Mouse (Mus musculus): Measurements from ENCODE around the gene Etl4.

DNA sequence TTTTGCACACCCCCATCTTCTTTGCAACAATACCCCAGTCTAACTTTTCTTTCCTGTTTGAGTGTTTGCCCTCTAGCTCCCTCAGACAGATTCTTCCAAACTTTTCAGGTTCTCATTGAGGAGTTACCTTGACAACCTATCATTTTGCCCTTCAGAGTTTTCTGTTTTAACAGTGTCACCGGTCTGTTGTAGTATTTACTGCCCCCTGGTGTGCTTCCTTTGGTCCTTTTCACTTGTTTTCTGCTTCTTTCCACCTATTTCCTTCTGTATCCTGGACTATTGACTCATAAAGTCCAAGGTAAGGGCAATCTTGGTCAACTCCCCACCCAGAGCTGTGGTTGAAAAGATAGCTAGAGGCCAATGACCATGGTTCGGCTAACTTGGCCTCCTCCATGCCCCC, 569.6 kb downstream of the Etl4 start:
- no peak for TF ChIP-seq GABPA (IDR thresholded peaks at IDR 0.05; ENCODE audit: low read depth, low read length)
- no peak for TF ChIP-seq BHLHE40 (IDR thresholded peaks at IDR 0.05; ENCODE audit: borderline replicate concordance, low read depth, low read length)
- no peak for TF ChIP-seq POLR2A (IDR thresholded peaks at IDR 0.05; ENCODE audit: control insufficient read depth in 1 of 2, insufficient read depth in 1 of 2, low read depth in 1 of 2, low read length in 2 of 2, poor library complexity in 1 of 2)
- TF ChIP-seq TBP (IDR thresholded peaks at IDR 0.05; ENCODE audit: low read depth, low read length) = no peak
